Mouse (Mus musculus): ENCODE data around the gene Ceacam2. TPM values are rescaled to one million over a fixed set of nuclear protein-coding genes. Genes with fewer than 3 reads are reported as not detected.
"Not testable (repeated sequence)": the region's sequence is repeated elsewhere in the genome, so short reads cannot be mapped to it uniquely, and the experiment has no call there.

Ceacam2 gene
- polyA plus RNA-seq, 1 experiment = not detected

- H3K4me3 ChIP-seq (ENCODE audit: insufficient read depth, poor library complexity, severe bottlenecking) = no peak overlapping the region
- H3K79me2 ChIP-seq (ENCODE audit: control insufficient read depth, insufficient read depth) = no peaks in the 10 kb centered on the region
- no peaks in the 10 kb centered on the region for H3K79me3 ChIP-seq (ENCODE audit: low read depth)
- H3K27me3 ChIP-seq (ENCODE audit: control insufficient read depth, insufficient read depth, insufficient read length) = peaks cover 4% of the 10 kb centered on the region
- no peak for TF ChIP-seq USF1 (IDR thresholded peaks at IDR 0.05; ENCODE audit: low read depth)
- TF ChIP-seq CTCF (IDR thresholded peaks at IDR 0.05; ENCODE audit: control insufficient read depth, insufficient read depth, insufficient read length) = no peak
- no peak for TF ChIP-seq MAX (IDR thresholded peaks at IDR 0.05)
- TF ChIP-seq MYOD1 (IDR thresholded peaks at IDR 0.05; ENCODE audit: control insufficient read depth, insufficient read length, low read depth) = no peak
- no peak for TF ChIP-seq FOSL1 (IDR thresholded peaks at IDR 0.05; ENCODE audit: insufficient read depth, low read length, poor library complexity, severe bottlenecking)
- no peak for TF ChIP-seq MYOG (IDR thresholded peaks at IDR 0.05; ENCODE audit: control insufficient read depth, extremely low read depth, insufficient read length)
- TF ChIP-seq CEBPB (IDR thresholded peaks at IDR 0.05; ENCODE audit: low read depth) = no peak
- H3K36me3 ChIP-seq (ENCODE audit: control insufficient read depth, insufficient read depth) = no peaks in the 10 kb centered on the region
- H3ac ChIP-seq (ENCODE audit: control insufficient read depth, insufficient read length, low read depth) = no peak overlapping the region
Measured at GRCm38 (mm10) chr7:25509925-25510324, 29.7 kb downstream of the Ceacam2 start.

GRCm38 (mm10) chr7:25494649-25495048 lies 45.0 kb downstream of the Ceacam2 start:
- Histone ChIP-seq H3K36me3 (ENCODE audit: control insufficient read depth, insufficient read depth) (no peaks in the 10 kb centered on the region), H3K27me3 (ENCODE audit: control insufficient read depth, insufficient read depth, insufficient read length) (no peaks in the 10 kb centered on the region), H3K4me3 (ENCODE audit: insufficient read depth, poor library complexity, severe bottlenecking) (no peak overlapping the region), H3K79me3 (ENCODE audit: low read depth) (no peaks in the 10 kb centered on the region), H3K79me2 (ENCODE audit: control insufficient read depth, insufficient read depth) (no peaks in the 10 kb centered on the region), H3ac (ENCODE audit: control insufficient read depth, insufficient read length, low read depth) (no peak overlapping the region)
- TF ChIP-seq MYOG (IDR thresholded peaks at IDR 0.05; ENCODE audit: control insufficient read depth, extremely low read depth, insufficient read length) (no peak), MAX (IDR thresholded peaks at IDR 0.05) (no peak), USF1 (IDR thresholded peaks at IDR 0.05; ENCODE audit: low read depth) (no peak), FOSL1 (IDR thresholded peaks at IDR 0.05; ENCODE audit: insufficient read depth, low read length, poor library complexity, severe bottlenecking) (no peak), MYOD1 (IDR thresholded peaks at IDR 0.05; ENCODE audit: control insufficient read depth, insufficient read length, low read depth) (no peak), CTCF (IDR thresholded peaks at IDR 0.05; ENCODE audit: control insufficient read depth, insufficient read depth, insufficient read length) (no peak)

GRCm38 (mm10) chr7:25490698-25491097 lies 49.0 kb downstream of the Ceacam2 start:
- H3K79me3 ChIP-seq (ENCODE audit: low read depth); H3ac ChIP-seq (ENCODE audit: control insufficient read depth, insufficient read length, low read depth); H3K27me3 ChIP-seq (ENCODE audit: control insufficient read depth, insufficient read depth, insufficient read length); H3K4me3 ChIP-seq (ENCODE audit: insufficient read depth, poor library complexity, severe bottlenecking); H3K36me3 ChIP-seq (ENCODE audit: control insufficient read depth, insufficient read depth); H3K79me2 ChIP-seq (ENCODE audit: control insufficient read depth, insufficient read depth): not testable (repeated sequence)

GRCm38 (mm10) chr7:25489382-25489781 lies 50.3 kb downstream of the Ceacam2 start:
- not testable (repeated sequence) for H3K27me3 ChIP-seq (ENCODE audit: control insufficient read depth, insufficient read depth, insufficient read length); H3K79me3 ChIP-seq (ENCODE audit: low read depth); H3K4me3 ChIP-seq (ENCODE audit: insufficient read depth, poor library complexity, severe bottlenecking); H3K79me2 ChIP-seq (ENCODE audit: control insufficient read depth, insufficient read depth); H3ac ChIP-seq (ENCODE audit: control insufficient read depth, insufficient read length, low read depth); H3K36me3 ChIP-seq (ENCODE audit: control insufficient read depth, insufficient read depth)

DNA sequence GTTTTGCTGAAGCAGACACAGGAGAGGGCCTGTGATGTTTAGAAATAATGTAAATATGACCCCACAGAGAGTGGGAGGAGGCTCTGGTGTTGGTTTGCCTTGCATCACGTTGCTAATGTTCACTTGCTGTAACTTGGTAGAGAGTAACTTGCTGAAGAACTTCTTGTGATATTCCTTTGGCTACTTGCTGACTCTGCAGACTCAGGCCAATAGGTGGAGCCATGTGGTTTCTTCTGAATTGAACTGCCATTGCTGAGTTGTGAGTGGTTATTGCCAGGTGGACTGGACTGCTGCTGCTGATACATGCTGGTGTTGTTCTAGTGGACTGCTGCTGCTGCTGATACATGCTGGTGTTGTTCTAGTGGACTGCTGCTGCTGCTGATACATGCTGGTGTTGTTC lies 53.5 kb downstream of the Ceacam2 start:
- TF ChIP-seq MYOD1 (IDR thresholded peaks at IDR 0.05; ENCODE audit: control insufficient read depth, insufficient read length, low read depth) (no peak), CTCF (IDR thresholded peaks at IDR 0.05; ENCODE audit: control insufficient read depth, insufficient read depth, insufficient read length) (no peak), MAX (IDR thresholded peaks at IDR 0.05) (no peak), MYOG (IDR thresholded peaks at IDR 0.05; ENCODE audit: control insufficient read depth, extremely low read depth, insufficient read length) (no peak), USF1 (IDR thresholded peaks at IDR 0.05; ENCODE audit: low read depth) (no peak), CEBPB (IDR thresholded peaks at IDR 0.05; ENCODE audit: low read depth) (no peak), FOSL1 (IDR thresholded peaks at IDR 0.05; ENCODE audit: insufficient read depth, low read length, poor library complexity, severe bottlenecking) (no peak)
- Histone ChIP-seq H3K79me2 (ENCODE audit: control insufficient read depth, insufficient read depth) (no peaks in the 10 kb centered on the region), H3K4me3 (ENCODE audit: insufficient read depth, poor library complexity, severe bottlenecking) (no peak overlapping the region), H3K36me3 (ENCODE audit: control insufficient read depth, insufficient read depth) (no peaks in the 10 kb centered on the region), H3ac (ENCODE audit: control insufficient read depth, insufficient read length, low read depth) (no peak overlapping the region), H3K79me3 (ENCODE audit: low read depth) (no peaks in the 10 kb centered on the region), H3K27me3 (ENCODE audit: control insufficient read depth, insufficient read depth, insufficient read length) (peaks cover 8% of the 10 kb centered on the region)

GRCm38 (mm10) chr7:25485061-25485460 lies 54.6 kb downstream of the Ceacam2 start:
- no peaks in the 10 kb centered on the region for H3K36me3 ChIP-seq (ENCODE audit: control insufficient read depth, insufficient read depth)
- no peaks in the 10 kb centered on the region for H3K79me2 ChIP-seq (ENCODE audit: control insufficient read depth, insufficient read depth)
- peaks cover 8% of the 10 kb centered on the region for H3K27me3 ChIP-seq (ENCODE audit: control insufficient read depth, insufficient read depth, insufficient read length)
- H3ac ChIP-seq (ENCODE audit: control insufficient read depth, insufficient read length, low read depth) = no peak overlapping the region
- no peaks in the 10 kb centered on the region for H3K79me3 ChIP-seq (ENCODE audit: low read depth)
- TF ChIP-seq FOSL1 (IDR thresholded peaks at IDR 0.05; ENCODE audit: insufficient read depth, low read length, poor library complexity, severe bottlenecking) = no peak
- no peak for TF ChIP-seq MAX (IDR thresholded peaks at IDR 0.05)
- TF ChIP-seq USF1 (IDR thresholded peaks at IDR 0.05; ENCODE audit: low read depth) = no peak
- no peak for TF ChIP-seq MYOD1 (IDR thresholded peaks at IDR 0.05; ENCODE audit: control insufficient read depth, insufficient read length, low read depth)
- no peak for TF ChIP-seq CTCF (IDR thresholded peaks at IDR 0.05; ENCODE audit: control insufficient read depth, insufficient read depth, insufficient read length)
- TF ChIP-seq CEBPB (IDR thresholded peaks at IDR 0.05; ENCODE audit: low read depth) = no peak
- no peak for TF ChIP-seq MYOG (IDR thresholded peaks at IDR 0.05; ENCODE audit: control insufficient read depth, extremely low read depth, insufficient read length)
- H3K4me3 ChIP-seq (ENCODE audit: insufficient read depth, poor library complexity, severe bottlenecking) = no peak overlapping the region
